Mouse (Mus musculus): ENCODE results near the gene Gli2.

Gene Gli2

DNA sequence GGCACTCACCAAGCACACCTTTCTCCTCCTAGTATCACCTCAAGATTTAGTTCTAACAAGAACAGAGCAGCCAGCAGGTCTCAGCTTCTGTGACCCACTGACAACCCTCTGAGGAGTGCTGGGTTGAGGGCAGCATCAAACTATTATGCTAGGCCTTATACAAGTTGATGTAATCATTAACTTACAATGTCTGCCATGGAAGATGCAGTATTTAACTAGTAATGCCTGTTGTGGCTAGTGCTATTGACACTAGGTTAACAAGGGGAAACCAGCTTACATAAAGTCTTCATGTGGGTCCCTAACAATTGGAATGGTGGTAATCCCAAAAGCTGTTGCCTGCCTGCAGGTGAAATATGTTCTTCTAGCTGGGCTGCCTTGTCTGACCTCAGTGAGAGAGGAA is 44.5 kb downstream of the Gli2 start:
- in situ Hi-C loops (cut with MboI, MseI), result no loop called here

DNA sequence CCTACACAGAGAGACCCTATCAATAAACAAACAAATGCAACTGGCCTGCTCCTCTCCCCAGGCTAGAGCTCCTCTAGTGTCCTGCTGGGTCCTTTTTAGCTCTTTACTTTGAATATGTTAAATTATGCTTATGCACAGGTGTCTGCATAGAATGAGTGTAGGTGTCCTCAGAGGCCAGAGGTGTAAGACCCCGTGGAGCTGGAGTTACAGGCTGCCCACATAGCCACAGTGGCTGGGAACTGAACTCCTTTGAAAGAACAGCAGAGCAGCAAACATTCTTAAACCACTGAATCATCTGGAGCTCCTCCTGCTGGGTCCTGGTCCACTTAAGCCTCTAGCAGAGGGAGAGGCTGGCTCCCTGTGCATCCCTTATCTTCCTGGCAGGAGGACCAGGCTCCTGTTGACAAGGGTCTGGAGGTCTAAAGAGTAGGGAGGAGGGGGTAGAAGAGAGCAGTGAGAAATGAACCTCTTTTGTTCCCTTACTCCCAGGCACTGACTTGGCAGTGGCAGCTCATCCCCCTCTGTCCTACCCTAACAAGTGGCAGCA is 49.5 kb downstream of the Gli2 start:
- in situ Hi-C loops (cut with MboI, MseI), result no loop called here

DNA sequence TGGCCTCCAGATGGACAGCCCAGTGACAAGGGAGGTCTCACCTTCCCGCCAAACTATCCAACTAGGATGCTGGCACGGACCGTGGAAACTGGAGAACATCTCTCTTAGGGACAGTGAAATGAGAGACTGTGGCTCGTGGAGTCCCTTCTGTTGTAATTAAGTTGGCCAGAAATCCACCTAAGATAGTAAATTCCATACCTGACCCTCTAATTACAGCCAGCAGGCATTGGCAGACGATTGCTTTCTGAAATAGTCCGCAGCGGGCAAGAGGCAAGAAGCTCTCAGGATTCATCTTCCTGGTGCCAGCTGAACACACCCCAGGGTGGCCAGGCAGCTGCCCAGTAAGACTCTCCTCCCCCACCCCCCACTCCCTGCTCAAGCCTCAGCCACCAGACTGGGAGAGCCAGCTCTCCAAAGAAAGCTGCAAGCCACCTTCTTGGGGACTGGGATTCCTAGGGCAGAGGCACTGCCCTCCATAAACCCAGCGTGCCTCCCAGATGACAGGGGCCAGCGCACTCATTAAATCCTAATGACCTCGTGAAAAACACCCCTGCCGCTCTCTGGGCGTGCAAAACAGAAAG is 51.9 kb downstream of the Gli2 start:
- in situ Hi-C loops (cut with MboI, MseI), result no loop called here

DNA sequence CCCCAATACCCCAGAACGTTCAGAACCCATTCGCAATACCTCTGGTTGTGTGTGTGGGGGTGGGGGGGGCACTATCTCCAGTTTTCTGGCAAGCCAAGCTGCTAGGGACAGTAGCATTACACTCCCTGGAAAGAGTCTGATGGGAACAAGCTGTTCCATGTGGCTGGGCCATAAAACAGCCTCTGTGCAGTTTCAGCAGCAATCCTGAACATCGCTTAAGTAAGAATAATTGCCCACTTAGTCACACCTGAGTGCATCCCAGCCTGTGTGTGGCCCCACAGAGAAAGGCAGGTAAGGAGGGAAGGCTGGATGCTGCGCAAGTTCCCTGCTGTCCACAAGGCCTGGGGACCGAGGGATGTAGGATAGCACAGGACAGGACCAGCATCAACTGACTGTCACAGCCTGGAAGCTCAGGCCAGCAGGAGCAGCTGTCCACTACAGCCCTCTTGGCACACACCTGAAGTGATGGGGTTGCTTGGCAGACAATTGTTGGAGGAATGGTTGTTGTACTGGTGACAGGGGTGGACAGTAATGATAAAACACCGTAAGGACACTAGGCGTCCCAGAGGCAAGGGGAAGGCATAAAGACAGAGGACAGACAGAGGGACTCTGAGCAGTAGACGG is 58.8 kb downstream of the Gli2 start:
- in situ Hi-C loops (cut with MboI, MseI), result no loop called here

DNA sequence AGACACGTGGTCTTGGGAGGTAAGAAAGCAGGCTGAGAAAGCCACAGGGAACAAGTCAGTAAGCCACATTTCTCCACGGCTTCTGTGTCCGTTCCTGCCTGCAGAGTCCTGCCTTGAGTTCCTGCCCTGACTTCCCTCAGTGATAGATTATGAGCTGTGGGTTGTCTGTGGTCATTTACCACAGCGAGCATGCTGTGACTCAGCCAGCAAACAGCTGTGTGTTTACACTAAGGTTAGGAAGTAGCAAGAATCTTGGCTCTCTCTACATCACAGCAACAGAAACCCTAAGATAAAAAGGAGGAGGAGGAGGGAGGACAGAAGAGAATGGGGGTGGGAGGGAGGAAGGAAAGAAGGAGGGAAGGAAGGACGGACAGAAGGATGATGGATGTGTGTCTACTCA is 59.6 kb downstream of the Gli2 start:
- in situ Hi-C loops (cut with MboI, MseI), result no loop called here

DNA sequence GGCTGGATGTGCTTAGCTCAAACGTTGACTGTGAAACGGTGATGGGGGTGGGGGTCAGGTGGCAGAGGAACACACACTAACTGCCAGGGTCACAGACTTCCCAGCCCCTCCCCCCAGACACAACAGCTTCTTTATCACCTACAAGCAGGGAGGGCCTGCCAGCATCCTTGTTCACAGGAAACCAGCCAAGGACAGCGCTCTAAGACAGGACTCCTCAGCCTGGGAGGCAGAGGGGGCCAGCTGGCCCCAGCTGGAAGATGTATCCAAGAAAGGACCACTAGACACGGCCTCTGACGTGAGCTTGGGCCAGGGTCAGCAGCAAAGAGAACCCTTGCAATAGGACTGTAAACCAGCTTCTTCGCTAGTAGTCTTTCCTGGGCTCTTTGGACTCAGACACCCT is 65.1 kb downstream of the Gli2 start:
- in situ Hi-C loops (cut with MboI, MseI), result no loop called here

DNA sequence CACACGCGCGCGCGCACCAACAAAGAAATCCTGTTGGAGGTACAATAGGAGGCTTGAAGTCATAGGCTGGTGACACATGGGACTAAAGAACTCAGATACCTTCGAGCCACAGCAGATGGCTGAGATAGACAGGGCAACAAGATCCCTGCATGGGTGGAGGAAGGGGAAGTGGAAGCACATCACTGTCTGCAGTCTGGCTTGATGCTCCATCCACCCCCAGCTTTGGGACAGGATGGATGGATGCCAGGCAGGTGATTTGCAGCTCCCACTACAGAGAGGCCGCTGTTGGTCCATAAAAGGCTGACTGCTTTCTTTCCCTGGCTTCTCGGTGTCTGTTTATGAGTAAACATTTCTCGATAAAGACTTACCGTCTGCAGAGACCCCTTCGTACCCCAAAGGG is 65.9 kb downstream of the Gli2 start:
- in situ Hi-C loops (cut with MboI, MseI), result no loop called here

DNA sequence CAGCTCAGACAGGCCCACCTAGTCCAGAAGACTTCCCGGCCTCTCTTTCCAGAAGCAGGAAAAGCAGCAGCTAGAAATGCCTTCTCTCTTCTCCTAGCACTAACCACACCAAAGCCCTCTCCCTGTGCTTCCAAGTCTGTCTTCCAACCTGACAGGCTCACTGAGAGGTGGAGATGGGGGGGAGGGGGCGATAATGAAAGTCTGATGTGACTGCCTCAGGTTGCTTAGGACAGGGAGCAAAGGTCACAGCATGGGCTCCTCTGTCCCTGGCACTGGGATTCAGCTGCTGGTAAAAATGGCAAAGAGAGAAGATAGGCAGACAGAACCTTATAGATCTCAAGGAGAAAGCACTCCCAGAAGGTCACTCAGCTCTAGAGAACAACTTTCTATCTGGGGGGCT is 70.0 kb downstream of the Gli2 start:
- in situ Hi-C loops (cut with MboI, MseI), result no loop called here

DNA sequence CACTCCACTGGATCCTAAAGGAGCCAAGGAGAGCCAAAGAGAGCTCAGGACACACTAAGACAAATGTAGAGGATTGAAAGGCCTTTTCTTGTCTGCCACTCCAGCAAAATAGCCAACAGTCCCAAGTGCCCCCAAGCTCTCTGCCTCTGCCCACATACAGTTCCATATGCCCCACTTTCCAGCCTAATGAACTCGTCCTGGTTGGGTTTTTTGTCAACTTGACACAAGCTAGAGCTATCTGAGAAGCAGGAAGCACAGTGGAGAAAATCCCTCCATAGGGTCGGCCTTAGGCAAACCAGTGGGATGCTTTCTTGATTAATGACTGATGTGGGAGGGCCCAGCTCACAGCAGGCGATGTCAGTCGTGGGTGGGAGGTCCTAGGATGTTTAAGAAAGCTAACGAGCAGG is 70.6 kb downstream of the Gli2 start:
- in situ Hi-C loops (cut with MboI, MseI), result no loop called here

DNA sequence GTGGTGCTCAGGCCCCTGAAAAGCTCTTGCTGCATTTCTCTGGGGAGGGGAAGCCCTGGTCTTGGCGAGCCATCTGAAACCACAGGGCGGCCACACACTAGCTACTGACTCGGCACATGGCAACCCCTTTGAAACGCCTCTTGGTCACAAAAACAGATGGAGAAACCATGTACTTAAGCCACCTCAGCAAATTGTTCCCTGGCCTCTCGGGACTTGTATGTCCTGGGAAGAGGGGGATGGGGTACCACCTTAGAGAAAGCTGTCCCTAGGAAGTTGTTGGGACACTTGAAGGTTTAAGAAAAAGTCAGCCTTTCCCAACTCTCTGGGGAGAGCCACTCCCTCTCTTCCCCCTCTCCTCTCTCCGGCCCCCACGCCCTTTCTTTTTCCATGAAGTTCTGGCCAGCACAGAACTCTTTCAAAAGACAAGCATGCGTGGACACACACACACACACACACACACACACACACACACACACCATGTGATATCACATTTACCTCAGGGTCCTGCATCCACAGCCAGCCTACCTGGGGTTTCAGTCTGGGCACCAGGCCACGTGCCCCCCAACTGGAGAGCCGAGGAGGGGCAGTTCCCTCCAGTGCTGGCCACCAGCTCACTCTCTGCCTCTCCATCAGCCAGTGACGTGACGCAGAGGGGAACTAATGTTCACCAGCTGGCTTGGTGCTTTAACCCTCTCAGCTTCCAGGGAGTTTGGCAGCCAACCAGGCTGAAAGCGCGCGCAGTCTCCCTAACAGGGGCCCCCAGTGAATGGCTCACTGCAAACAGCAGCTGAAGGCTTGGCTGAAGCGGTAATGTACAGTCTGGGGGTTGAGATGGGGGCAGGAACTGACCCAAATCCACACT is 71.2 kb downstream of the Gli2 start:
- in situ Hi-C loops (cut with MboI, MseI), result no loop called here

DNA sequence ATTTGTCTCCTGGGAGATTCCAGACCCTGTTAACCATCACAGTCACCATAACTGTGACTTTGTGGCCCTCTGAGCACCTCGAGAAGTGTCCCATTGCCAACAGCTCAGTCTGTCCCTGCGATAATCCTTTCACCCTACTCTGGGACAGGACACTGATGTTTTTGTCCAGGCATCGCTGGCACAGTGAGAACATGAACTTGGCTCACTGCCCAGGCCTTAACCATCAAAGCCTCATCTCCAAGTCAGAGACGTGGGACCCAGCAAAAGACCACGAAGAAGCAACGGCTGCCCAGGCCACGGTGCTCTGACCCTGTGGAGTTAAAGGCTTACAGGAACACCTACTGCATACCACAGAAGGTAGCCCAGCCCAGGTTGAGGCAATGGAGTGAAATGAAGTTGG is 72.8 kb downstream of the Gli2 start:
- in situ Hi-C loops (cut with MboI, MseI), result no loop called here

DNA sequence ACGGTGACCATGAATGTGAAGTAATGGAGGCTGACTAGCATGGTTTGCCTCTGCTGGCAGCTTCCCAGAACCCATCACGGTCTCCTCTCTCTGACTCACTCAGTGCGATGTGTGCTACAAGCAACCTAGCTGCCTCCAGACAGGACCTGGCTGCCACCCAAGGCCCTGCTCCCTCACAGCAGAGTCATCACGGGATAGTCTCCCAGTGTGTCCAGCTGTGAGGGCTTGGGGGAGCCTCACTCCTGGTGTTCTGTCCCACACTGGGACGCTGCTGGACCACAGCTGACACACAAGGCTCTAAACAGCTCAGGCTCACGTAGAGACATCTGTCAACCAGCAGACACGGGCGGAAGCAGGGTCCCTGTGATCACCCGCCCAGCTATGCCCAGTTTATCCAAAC is 76.8 kb downstream of the Gli2 start:
- in situ Hi-C loops (cut with MboI, MseI), result no loop called here

DNA sequence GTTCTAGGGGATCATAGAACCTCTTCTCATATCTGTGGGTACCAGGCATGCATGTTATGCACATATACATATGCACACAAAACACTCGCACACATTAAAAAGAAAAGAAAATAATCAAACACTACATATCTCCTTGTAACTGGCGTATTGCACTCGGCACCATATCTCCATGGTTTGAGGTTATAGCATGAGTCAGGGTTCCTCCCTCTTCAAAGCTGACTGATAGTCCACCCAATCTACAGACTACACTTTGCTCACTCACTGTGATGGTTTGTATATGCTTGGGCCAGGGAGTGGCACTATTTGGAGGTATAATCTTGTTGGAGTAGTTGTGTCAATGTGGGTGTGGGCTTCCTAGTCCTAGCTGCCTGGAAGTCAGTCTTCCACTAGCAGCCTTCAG is 78.0 kb downstream of the Gli2 start:
- in situ Hi-C loops (cut with MboI, MseI), result no loop called here

DNA sequence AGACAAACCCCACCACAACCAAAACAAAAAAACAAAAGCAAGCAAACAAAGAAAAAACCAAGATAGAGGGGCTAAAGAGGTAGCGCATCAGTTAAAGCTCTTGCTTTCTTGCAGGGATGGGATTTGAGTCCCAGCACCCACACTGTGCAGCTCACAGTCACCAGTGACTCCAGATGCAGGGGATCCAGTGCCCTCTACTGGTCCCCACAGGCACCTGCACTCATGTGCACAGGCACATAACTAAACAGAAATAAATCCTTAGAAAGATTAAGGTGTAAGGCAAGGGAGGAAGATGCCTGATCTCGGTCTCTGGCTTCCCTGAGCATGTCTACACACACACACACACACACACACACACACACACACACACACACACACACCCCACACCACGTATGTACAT is 83.4 kb downstream of the Gli2 start:
- in situ Hi-C loops (cut with MboI, MseI), result no loop called here

DNA sequence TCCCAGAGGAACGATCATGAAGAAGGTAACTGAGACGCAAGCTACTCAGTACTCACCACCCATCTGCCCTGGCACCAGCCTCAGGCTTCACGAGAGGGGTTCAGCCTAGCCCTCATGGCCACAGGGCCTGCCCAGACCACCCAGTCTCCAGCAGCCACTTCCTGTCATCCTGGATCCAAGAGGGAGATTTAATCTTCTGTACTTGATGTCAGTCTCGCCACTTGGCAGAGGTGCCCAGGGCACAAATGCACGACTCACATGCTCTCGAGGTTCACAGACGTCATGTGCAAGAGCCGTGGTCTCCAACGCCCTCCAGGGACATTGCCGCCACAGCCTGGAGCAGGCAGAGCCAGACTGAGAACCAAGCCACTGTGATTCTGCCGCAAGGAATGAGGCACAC is 84.0 kb downstream of the Gli2 start:
- in situ Hi-C loops (cut with MboI, MseI), result no loop called here

DNA sequence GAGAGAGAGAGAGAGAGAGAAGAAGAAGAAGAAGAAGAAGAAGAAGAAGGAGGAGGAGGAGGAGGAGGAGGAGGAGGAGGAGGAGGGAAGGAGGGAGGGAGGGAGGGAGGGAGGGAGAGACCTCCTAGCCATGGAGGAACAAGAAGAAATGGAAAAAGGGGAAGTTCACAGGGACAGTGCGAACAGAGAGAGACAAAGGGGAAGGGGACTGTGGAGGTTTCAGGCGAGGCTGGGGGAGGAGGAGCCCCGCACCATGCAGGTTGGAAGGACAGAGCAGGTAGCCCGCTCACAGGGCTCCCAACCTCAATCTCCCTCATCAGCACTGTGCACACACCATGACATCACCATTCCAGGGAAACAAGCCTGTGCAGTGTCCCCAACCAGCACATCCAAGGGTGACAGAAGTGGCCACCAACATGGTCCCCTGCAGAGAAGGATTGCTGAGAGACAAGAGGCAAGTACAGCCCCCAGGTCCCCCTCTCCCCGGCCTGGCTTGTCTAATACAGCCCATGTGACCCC is 84.7 kb downstream of the Gli2 start:
- in situ Hi-C loops (cut with MboI, MseI), result no loop called here

DNA sequence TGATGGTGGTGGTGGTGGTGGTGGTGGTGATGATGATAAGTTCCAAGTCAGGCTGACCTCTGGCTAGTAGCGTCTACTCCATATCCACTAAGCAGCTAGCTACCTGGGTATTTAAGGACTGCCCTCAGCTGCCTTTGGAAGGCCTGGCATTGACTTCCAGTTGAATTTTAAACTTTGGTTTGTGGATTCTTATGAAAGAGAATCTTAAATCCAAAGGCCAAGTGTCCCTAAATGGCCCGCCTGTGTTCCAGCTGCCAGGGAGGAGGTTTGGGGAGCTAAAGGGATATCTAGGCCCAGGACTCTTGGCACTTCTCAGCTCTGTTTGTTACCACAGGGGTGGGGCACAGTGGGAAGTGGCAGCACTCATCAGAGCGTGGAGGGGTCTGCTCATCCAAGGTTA is 85.4 kb downstream of the Gli2 start:
- in situ Hi-C loops (cut with MboI, MseI), result no loop called here

DNA sequence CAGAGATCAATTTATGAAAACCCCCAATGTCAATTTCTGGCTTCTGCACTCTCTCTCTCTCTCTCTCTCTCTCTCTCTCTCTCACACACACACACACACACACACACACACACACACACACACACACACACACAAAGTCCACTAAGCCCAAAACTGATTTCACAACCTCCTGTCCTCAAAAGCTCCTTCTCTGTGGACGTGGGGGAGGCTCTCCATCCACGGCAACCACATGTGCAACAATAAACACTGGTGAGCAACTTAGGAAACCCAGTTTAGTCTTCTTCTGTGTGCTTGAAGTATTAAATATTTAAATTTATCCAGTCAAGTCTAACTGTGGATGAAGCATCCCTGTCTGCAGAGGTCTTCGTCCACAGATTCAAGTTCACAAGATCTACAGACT is 86.1 kb downstream of the Gli2 start:
- in situ Hi-C loops (cut with MboI, MseI), result no loop called here

DNA sequence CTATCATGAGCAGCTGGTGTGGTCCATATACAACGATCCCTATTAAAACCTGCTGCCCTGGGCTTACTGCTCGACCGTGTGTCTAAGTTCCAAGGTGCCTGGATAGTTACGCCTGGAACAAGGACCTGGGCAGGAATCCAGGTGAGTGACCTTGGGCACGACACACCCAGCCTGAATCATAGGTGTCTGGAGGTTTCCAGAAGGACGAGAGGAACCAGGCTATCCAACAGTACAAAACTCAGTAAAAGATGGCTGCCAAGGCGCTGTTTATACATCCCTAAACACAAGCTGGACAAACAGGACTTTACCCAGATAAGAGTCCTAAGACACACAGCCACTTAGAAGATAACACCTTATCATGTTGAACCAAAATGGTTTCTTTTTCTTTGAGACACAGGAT is 94.8 kb downstream of the Gli2 start:
- in situ Hi-C loops (cut with MboI, MseI), result no loop called here

DNA sequence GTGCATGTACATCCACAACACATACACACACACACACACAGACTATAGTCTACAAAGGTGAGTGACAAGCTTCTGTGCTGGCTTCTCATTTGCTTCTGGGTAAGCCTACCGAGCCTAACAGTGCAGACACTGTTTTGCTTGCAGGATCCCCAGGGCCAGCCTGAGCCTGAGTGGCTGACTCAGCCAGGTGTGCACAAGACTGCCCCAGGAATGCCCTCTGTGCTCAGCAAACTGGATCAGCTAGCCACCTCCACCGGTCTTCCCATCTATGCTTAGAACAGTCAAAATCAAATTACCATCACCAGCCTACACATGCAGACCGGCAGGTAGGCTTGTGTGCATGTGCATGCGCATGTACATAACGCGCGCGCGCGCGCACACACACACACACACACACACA is 97.6 kb downstream of the Gli2 start:
- in situ Hi-C loops (cut with MboI, MseI), result no loop called here

DNA sequence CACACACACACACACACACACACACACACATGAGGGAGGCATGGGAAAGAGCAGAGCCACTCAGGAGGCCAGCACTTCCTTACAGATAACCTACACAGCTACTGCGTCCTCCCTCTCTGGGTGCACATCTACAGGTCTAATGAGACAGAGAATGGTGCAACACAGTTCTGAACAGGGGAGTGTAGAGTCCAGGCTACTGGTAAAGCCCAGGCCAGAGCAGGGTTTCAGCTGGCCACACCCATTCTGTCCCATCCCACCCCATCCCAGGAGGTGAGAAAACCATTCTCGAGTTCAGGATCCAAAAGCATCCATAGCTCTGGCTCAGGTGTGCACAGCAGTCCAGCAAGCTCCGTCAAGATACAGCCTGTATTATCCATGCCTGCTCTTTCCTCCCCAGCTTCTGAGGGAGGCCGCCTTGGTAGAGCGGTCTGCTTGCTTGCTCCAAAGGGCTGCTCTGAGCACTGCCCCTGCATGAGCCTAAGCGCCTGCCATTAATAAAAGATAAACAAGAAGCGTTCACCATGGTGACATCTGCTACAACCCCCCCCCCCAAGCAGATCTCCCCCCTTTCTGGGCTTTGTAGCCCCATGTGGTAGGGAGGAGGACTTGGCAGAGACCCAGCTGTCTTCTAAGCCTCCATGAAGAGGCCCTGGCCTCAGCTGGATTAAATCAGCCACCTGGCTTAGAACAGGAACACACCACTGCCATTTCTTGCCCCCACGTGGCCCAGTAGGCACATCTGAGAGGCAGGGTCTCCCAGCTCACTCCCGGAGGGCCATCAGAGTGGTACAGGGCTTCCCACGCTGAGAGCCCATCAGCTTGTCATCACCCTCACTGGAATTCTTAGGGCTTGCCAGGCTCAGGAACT is 98.8 kb downstream of the Gli2 start:
- in situ Hi-C loops (cut with MboI, MseI), result no loop called here

DNA sequence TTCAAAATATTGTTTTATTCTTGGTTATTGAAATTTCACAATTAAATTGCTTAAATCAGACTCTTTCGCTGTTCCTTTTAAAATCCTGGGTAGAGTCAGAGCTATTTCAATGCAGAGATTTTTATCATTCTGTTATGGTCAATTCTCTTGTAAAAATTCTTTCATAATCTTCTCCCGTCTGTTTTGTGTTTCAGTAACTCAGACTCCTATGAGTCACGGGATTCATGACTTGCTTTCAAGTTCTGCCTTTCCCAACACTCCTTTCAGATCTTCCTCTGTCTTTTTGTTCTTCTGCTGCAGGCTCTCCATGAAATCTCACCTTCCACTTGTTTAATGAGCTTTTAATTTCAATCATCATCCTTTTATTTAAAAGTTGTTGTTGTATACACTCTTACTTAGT is 100.4 kb downstream of the Gli2 start:
- in situ Hi-C loops (cut with MboI, MseI), result no loop called here

Measured in T-helper 17 cell (primary cell).